Mouse (Mus musculus) lung, embryonic 15.5 days (tissue): ENCODE results near the gene Pmvk. TPM values are rescaled to one million over a fixed set of nuclear protein-coding genes. Genes with fewer than 3 reads are reported as not detected.

Experiments
- ATAC-seq: fragments of 200-750 bp; cut with Nextera tagmentation; 2 replicates; pipeline ENCODE4 v1.8.0; 2017; ENCODE audit warnings: moderate number of reproducible peaks, borderline replicate concordance; ENCODE audit not compliant: low FRiP score, low TSS enrichment; ENCODE audit errors: extremely low read depth
- H3K27ac ChIP-seq: fragments of 300-500 bp; sonication (generic); 2 replicates; pipeline ENCODE4 v1.5.1; 2015; ENCODE audit warnings: moderate library complexity, mild to moderate bottlenecking, inconsistent platforms
- H3K27me3 ChIP-seq: fragments of 300-500 bp; sonication (generic); 2 replicates; pipeline ENCODE4 v1.6.1; 2015; ENCODE audit warnings: inconsistent platforms
- H3K36me3 ChIP-seq: fragments of 300-500 bp; sonication (generic); 2 replicates; pipeline ENCODE4 v1.6.1; 2015; ENCODE audit warnings: inconsistent platforms
- H3K4me1 ChIP-seq: fragments of 300-500 bp; sonication (generic); 2 replicates; pipeline ENCODE4 v1.6.1; 2015; ENCODE audit warnings: inconsistent platforms
- H3K4me2 ChIP-seq: fragments of 300-500 bp; sonication (generic); 2 replicates; pipeline ENCODE4 v1.6.1; 2015; ENCODE audit warnings: inconsistent platforms, mild to moderate bottlenecking, moderate library complexity
- H3K4me3 ChIP-seq: fragments of 300-500 bp; sonication (generic); 2 replicates; pipeline ENCODE4 v1.5.1; 2015; ENCODE audit warnings: mild to moderate bottlenecking, inconsistent platforms
- H3K9ac ChIP-seq: fragments of 300-500 bp; sonication (generic); 2 replicates; pipeline ENCODE4 v1.6.1; 2015; ENCODE audit warnings: inconsistent platforms
- H3K9me3 ChIP-seq: fragments of 300-500 bp; sonication (generic); 2 replicates; pipeline ENCODE4 v1.6.1; 2016; ENCODE audit warnings: inconsistent platforms
- WGBS: fragments of 180-500 bp; shearing (Covaris S2); methylation state at CpG from one replicate; pipeline ENCODE4 v1.1.7; 2015; 5-methylcytosine and 5-hydroxymethylcytosine counted together
- polyA plus RNA-seq: library from polyadenylated mRNA; unstranded; fragments of >200 nt; fragmentation: Nextera tagmentation; extraction: Ambion mirVana; gene quantifications from 2 replicates; pipeline ENCODE4 v1.2.1, GENCODE M21; 2015

Gene Pmvk
- 48.0 and 50.5 TPM in 2 replicates for polyA plus RNA-seq

DNA sequence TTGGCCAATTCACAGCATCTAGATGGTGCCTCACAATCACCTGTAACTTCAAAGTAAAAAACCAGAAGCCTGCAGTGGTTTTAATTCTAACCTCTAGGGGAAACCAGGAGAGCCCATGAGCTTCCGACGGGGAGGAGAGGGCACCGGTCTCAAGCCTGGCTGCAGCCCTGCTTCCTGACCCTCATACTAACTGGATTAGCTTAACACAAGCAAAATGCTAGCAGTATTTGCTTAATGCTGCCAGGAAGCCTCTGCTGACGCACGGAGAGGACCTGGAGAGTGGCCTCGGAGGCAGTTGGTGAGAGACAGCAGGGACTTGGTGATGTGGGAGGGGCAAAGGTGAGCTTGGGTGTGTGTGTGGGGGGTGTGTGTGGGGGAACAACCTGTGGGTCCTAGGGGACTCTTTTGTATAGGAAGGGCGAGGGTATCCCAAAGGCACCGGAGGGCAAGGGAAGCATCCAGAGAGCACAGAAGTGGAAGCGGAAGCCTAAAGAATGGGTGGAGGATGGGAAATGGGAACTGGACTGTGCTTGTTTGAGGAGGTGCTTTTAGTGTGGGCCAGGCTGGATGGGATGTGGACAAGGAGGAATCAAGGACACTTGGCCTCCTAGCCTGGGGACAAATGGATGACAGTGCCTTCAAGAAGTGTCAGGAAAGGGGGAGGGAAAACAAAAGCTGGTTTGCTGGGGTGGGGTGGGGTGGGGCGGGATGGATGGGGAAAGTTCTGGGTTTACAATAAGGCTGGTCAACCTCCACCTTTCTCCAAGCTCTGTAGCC, at the start of gene Pmvk:
TSS of gene Pmvk (plus strand) at position 141 of the 777 bp plus-strand sequence.
- no peaks in the 10 kb centered on the region for H3K27me3 ChIP-seq
- 45% methylated on average over 10 of the region's 10 CpGs for WGBS
- no peak within 1 kb of the TSS for H3K4me3 ChIP-seq
- H3K27ac ChIP-seq, result no peak within 1 kb of the TSS
- no peak within 1 kb of the TSS for H3K4me2 ChIP-seq
- H3K9ac ChIP-seq, result 0 out of 2 replicates have a peak within 1 kb of the TSS, but pooled peaks have one; percentile 22
- H3K4me1 ChIP-seq, result peaks cover 35% of the 10 kb centered on the region
- no peaks in the 10 kb centered on the region for H3K36me3 ChIP-seq
- H3K9me3 ChIP-seq, result no peaks in the 10 kb centered on the region
- ATAC-seq, result no peak

DNA sequence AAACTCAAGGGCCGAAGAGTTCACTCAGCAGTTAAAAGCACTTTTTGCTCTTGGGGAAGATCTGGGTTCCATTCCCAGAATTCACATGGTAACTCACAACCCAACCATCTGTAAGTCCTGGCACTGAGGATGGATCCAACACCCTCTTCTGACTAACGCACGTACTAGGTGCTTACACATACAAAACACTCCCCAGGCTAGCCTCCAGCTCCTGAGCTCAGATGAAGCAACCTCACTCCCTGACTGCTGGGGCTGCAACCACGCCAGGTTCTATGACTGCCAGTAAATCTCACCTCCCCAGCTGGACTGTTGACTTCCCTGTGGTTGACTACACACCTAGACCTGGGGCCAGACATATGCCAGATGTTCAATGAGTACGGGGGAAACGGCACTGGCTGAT, 47.5 kb upstream of the Pmvk start:
- Histone ChIP-seq H3K27me3 (no peaks in the 10 kb centered on the region), H3K9ac (no peak overlapping the region), H3K4me2 (no peak overlapping the region), H3K4me1 (peaks cover 12% of the 10 kb centered on the region), H3K4me3 (no peak overlapping the region), H3K9me3 (no peaks in the 10 kb centered on the region), H3K36me3 (peaks cover 24% of the 10 kb centered on the region), H3K27ac (no peak overlapping the region)
- no peak for ATAC-seq
- WGBS, result 87% methylated on average over 6 of the region's 6 CpGs

DNA sequence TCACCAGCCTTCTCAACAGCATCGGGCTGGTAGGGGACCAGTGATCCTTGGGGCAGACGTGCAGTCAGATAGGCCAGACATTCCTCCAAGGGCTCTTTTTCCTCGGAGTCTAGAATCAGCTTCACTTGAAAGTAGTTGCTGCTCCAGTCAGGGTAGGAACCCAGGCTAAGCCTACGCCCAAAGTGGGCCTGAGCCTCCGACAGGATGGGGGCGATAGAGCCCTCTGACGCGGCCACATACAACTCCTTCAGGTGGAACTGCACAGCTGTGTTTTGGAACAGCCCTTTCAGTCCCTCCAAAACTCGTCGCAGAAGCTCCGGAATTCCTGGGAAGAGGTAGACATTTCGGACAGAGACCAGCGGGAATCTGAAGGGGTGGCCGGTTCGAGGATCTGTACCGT, 45.9 kb upstream of the Pmvk start:
- Histone ChIP-seq H3K36me3 (peaks cover 12% of the 10 kb centered on the region), H3K4me3 (no peak overlapping the region), H3K4me1 (peaks cover 12% of the 10 kb centered on the region), H3K27ac (no peak overlapping the region), H3K9ac (no peak overlapping the region), H3K9me3 (no peaks in the 10 kb centered on the region), H3K27me3 (no peaks in the 10 kb centered on the region), H3K4me2 (no peak overlapping the region)
- ATAC-seq, result no peak
- 64% methylated on average over 16 of the region's 16 CpGs for WGBS

DNA sequence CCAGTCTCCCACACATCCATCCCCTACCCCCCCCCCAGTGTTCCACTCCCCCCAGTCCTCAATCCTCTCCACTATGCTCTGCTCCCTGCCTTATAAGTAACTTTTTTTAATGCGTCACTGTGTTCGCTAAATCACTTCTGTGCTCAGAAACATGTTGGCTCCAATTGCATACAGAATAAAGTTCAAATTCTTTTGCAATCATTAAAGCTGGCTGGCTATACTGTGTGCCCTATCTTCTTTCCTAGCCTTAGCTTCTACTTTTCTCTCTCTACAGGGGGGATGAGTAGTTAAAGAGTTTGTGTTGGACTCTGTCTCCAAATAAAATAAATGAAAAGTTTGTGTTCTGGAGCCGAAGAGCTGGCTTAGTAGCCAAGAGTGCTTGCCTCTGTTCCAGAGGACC, 44.6 kb upstream of the Pmvk start:
- H3K36me3 ChIP-seq, result peaks cover 14% of the 10 kb centered on the region
- 94% methylated on average over 3 of the region's 3 CpGs for WGBS
- H3K27ac ChIP-seq, result no peak overlapping the region
- H3K9ac ChIP-seq, result no peak overlapping the region
- H3K4me2 ChIP-seq, result no peak overlapping the region
- no peaks in the 10 kb centered on the region for H3K27me3 ChIP-seq
- H3K4me1 ChIP-seq, result peaks cover 12% of the 10 kb centered on the region
- no peaks in the 10 kb centered on the region for H3K9me3 ChIP-seq
- no peak for ATAC-seq
- no peak overlapping the region for H3K4me3 ChIP-seq

DNA sequence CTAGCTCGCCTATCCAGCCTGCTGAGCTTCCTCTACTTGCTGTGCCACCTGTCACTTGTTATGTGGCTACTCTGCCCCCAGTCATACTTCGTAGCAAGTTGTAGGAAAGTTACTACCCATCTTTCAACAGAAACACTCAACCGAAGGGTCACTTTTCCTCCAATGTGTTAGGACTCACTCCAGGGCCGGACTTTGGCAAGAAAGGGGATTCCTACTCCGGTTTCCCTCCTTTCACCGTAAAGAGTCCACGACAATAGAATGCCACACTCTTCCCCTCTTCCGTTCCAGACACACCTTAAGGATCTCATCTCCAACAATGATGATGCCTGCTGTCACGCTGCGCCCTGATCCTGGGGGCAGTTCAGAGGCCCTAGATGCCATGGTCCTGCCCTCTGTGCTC, 43.5 kb upstream of the Pmvk start:
- no peak overlapping the region for H3K27ac ChIP-seq
- no peaks in the 10 kb centered on the region for H3K9me3 ChIP-seq
- no peak for ATAC-seq
- peaks cover 12% of the 10 kb centered on the region for H3K4me1 ChIP-seq
- H3K27me3 ChIP-seq, result no peaks in the 10 kb centered on the region
- H3K36me3 ChIP-seq, result peaks cover 26% of the 10 kb centered on the region
- peak overlapping the region; percentile 49 for H3K9ac ChIP-seq
- H3K4me3 ChIP-seq, result peak overlapping the region; percentile 52
- 75% methylated on average over 10 of the region's 10 CpGs for WGBS
- peak overlapping the region; percentile 62 for H3K4me2 ChIP-seq

DNA sequence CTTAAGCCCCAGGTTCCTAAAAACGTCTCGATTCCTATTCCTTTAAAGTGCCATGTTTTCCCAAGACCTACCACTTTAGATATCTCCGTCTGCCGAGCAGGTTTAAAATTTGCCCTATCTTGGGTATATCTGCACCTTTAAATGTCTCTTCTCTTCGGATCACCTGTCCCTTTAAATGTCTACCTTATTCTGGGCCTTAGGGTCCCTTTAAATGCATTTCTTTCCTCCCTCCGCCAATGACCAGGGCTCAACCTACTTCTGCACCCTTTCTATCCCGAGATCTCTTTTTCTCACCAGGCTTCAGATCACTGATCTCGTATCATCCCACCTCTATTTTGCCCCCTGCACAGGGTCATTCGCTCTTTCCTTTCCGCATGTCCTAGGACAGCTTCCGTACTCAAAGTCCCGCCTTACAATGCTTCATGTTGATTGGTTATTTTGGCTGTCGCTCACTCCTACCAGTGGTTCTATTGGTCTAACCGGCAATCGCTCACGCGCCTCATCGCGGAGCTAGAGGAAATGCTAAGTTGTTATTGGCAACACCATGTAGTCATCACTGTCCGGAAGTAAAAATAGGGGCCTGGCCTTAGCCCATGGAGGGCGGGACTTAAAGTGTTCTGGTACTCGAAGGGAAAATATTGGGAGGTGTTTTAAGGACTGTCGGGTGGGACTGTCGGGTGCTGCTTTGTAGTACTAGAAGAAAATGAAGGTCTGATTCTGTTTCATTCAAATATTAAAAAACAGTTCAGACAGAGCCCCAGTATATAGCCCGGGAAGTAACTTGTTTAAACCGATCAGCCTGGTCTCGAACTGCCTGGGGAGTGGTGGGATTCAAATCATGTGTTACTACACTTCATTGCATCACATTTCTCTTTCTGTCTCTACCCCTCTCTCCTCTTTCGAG, 42.6 kb upstream of the Pmvk start, which contains the start of gene Flad1:
TSS of gene Flad1 (minus strand) at position 381 of the 904 bp plus-strand sequence.
- WGBS, result 4% methylated on average over 28 of the region's 28 CpGs
- no peaks in the 10 kb centered on the region for H3K27me3 ChIP-seq
- peaks cover 14% of the 10 kb centered on the region for H3K4me1 ChIP-seq
- H3K4me2 ChIP-seq, result peak within 1 kb of the TSS; percentile 62
- H3K9me3 ChIP-seq, result no peaks in the 10 kb centered on the region
- peak within 1 kb of the TSS; percentile 52 for H3K4me3 ChIP-seq
- H3K36me3 ChIP-seq, result peaks cover 32% of the 10 kb centered on the region
- peak within 1 kb of the TSS; percentile 49 for H3K9ac ChIP-seq
- no peak within 1 kb of the TSS for H3K27ac ChIP-seq
- peak; percentile 98 for ATAC-seq

DNA sequence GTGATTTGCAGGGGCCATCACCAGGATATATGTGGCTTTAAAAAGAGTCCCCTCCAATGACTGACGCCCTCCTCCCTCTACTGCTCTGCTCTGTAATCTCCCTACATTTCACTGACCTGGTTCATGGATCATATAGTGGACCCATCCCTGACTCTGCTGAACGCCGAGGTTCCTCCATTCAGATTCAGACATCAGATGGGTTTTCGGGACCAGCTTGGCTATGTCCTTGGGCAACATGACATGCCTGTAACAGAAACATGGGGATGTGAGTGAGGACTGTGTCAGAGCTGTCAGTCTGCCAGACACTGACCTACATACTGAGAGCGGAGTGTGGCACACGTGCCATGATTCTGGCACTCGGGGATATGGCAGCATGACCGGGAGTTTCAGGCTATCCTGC, 38.2 kb upstream of the Pmvk start:
- H3K4me2 ChIP-seq, result peak overlapping the region; percentile 77; the same call in 1 of the 2 replicates
- H3K9me3 ChIP-seq, result no peaks in the 10 kb centered on the region
- peaks cover 23% of the 10 kb centered on the region for H3K4me1 ChIP-seq
- ATAC-seq, result no peak
- 87% methylated on average over 8 of the region's 8 CpGs for WGBS
- H3K27ac ChIP-seq, result no peak overlapping the region
- no peaks in the 10 kb centered on the region for H3K27me3 ChIP-seq
- H3K36me3 ChIP-seq, result peaks cover 28% of the 10 kb centered on the region
- no peak overlapping the region for H3K9ac ChIP-seq
- H3K4me3 ChIP-seq, result no peak overlapping the region

DNA sequence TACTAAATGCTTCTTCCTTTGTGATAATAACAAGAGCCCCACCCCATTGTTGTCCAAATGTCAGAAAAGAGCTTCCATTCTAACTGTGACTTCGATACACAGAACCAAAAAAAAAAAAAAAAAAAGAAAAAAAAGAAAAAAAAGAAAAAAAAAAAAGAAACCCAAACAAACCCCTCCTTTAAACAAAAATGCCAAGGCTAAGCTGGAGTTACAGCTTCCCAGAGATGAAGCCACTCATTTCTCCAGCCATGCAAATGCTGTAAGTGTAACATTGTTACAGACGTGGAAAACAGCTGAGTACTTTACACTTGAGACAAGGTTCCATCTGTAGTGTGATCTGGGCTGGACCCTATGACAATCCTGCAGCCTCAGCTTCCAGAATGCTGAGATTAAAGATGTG, 37.2 kb upstream of the Pmvk start:
- ATAC-seq, result no peak
- Histone ChIP-seq H3K9ac (peak overlapping the region; percentile 60), H3K27ac (peak overlapping the region; percentile 92), H3K9me3 (no peaks in the 10 kb centered on the region), H3K4me1 (peaks cover 31% of the 10 kb centered on the region), H3K4me3 (peak overlapping the region; percentile 67), H3K4me2 (peak overlapping the region; percentile 77), H3K27me3 (no peaks in the 10 kb centered on the region), H3K36me3 (peaks cover 28% of the 10 kb centered on the region)
- WGBS, result 10% methylated on average over 2 of the region's 2 CpGs

DNA sequence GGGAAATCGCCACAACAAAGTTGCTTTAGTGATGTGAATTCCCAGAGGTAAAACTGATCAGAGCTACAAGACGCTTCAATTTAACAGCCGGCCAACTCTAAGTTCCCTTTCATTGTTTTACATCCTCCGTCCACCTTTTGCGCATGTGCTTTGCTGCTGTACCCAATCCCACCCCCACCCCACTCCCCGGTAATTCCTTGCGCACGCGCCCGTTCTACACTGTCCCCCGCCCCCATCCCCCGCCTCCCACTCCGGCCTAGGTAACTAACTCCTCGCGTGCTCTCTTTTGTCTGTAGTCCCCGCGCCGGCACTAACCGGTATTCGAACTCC, 36.5 kb upstream of the Pmvk start:
- H3K9me3 ChIP-seq, result no peaks in the 10 kb centered on the region
- H3K4me3 ChIP-seq, result peak overlapping the region; percentile 67
- peak overlapping the region; percentile 77 for H3K4me2 ChIP-seq
- no peaks in the 10 kb centered on the region for H3K27me3 ChIP-seq
- peak; percentile 12; the same call in 1 of the 2 replicates for ATAC-seq
- WGBS, result under 1% methylated on average over 20 of the region's 20 CpGs
- peak overlapping the region; percentile 60 for H3K9ac ChIP-seq
- peak overlapping the region; percentile 92 for H3K27ac ChIP-seq
- peaks cover 38% of the 10 kb centered on the region for H3K4me1 ChIP-seq
- H3K36me3 ChIP-seq, result peaks cover 28% of the 10 kb centered on the region

DNA sequence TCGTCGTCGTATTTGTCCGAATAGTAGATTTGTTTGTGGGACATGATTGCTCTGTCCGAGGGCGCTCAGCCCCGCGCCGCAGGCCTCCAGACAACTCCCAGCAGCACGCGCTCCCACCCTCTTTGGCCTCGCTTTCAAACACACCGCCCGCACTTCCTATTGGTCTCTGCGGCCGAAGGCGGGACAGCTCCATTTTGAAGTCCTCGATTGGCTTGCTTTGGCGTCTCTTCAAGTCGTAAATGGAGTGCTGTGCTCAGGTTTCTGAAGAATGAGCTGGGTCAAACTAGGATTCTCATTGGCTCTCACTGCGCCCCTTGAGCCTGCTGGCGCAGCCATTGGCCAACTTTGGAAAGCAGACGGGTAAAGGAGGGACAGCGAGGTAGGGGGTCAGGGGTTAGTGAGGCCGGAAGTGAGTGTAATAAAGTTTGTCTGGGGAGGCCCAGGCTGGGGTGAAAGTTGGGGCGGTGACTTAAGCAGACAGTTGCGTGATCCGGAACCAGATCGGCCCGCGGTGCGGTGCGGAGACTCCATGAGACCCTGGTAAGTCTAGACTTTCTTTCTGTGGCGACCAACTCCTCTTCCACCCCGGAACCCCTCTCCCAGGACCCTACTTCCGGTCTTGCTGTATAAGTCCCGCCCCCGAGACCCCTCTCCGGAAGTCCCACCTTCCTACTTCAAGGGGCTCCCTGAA, 36.0 kb upstream of the Pmvk start, which contains the start of the genes Cks1b and Shc1:
TSS of gene Cks1b (minus strand) at position 214 of the 691 bp plus-strand sequence.
TSS of gene Shc1 (plus strand) at position 274 of the 691 bp plus-strand sequence.
- H3K27ac ChIP-seq, result peak within 1 kb of the TSS; percentile 100
- peak within 1 kb of the TSS; percentile 81 for H3K4me2 ChIP-seq
- H3K9ac ChIP-seq, result peak within 1 kb of the TSS; percentile 64
- no peaks in the 10 kb centered on the region for H3K9me3 ChIP-seq
- WGBS, result 1% methylated on average over 39 of the region's 39 CpGs
- H3K4me3 ChIP-seq, result peak within 1 kb of the TSS; percentile 67
- H3K36me3 ChIP-seq, result peaks cover 30% of the 10 kb centered on the region
- H3K27me3 ChIP-seq, result no peaks in the 10 kb centered on the region
- ATAC-seq, result peak; percentile 90
- H3K4me1 ChIP-seq, result peaks cover 43% of the 10 kb centered on the region

DNA sequence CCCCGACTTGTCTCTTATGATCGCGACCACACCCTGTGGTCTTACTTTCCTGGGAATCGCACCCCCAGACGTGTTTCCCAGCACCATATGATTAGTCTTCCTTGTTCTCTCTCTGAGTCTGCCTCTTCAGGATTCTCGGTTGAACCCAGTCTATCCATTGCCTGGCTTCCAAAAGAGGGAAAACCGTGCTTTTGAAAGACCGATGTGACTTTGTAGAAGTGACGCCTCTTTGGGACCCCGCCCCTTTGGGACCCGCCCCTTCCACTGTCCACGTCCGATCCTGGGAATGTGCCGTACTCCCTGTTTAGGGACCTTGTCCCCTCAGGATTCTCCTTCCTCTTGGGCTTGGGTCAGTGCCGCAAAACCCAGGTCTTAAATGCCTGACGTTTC, 35.5 kb upstream of the Pmvk start:
- Histone ChIP-seq H3K9me3 (no peaks in the 10 kb centered on the region), H3K4me1 (peaks cover 44% of the 10 kb centered on the region), H3K27me3 (no peaks in the 10 kb centered on the region), H3K4me3 (peak overlapping the region; percentile 67), H3K9ac (peak overlapping the region; percentile 64), H3K36me3 (peaks cover 32% of the 10 kb centered on the region), H3K4me2 (peak overlapping the region; percentile 81), H3K27ac (peak overlapping the region; percentile 100)
- under 1% methylated on average over 16 of the region's 16 CpGs for WGBS
- ATAC-seq, result peak; percentile 28; the same call in 1 of the 2 replicates
